Comparison of ENCODE assay signal across 9 mouse cellular contexts in the genomic region with DNA sequence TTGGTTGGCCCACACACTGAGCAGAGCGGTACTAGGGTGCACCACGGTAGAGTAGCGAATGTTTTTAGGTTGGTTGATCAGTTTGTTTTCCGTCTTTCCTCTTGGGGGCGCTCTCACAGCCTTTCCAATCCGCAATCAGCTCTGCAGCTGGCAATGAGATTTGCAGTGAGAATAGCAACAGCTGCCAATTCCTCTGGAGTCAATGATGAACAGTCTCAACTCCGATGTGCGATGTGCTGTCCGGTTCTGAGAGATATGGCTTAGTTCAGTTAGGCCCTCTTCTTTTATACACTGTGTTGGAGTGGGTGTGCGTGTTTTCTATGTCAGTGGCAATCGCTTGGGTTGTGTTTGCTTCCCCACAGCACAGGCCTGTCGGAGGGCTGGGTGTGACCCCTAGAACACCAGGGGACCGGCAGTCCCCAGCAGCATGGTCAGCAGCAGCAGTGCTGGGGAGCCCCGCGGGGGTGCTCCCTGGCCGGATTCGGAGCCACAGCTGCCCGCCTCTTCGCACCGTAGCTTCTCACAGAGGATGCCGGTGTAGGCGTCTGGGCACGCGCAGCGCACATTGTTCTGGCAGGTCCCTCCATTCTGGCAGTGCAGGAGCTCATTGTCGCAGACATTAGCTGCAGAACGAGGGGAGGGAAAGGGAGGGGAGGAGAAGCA.
DNase-seq lines count a peak whose midpoint lies in the region; ATAC-seq and TF ChIP-seq lines count a peak whose summit lies in the region.
"Had no signal": no experiment of that assay in that cellular context is flagged by ENCODE, and none has a peak within 500 bp of the region (broad histone marks: within the 10 kb centered on the region; RNA-seq: fewer than 3 reads in every experiment).

No protein-coding gene starts in this region.

- peak; percentile 1 for DNase-seq in thymus, adult 2 months
- no peak for DNase-seq in thymus, postnatal 25 days
- peak; percentile 80 for DNase-seq in embryonic facial prominence, embryonic 11.5 days (ENCODE audit: low spot score)
- DNase-seq in kidney, postnatal 0 days (ENCODE audit: low spot score), result peak; percentile 44
- peak; percentile 76 for DNase-seq in neural tube, embryonic 11.5 days (ENCODE audit: low spot score)
- peak; percentile 10 for DNase-seq in thymus, postnatal 4 days

- 0 out of 2 replicates have a peak, but pooled peaks cover 2% of the 10 kb centered on the region for H3K4me1 ChIP-seq in thymus, adult 2 months (replicated peaks; ENCODE audit: control insufficient read depth, insufficient read depth, low read length)
- H3K4me1 ChIP-seq in embryonic facial prominence, embryonic 11.5 days (ENCODE audit: control insufficient read depth, insufficient read depth, low read length), result no peaks in the 10 kb centered on the region; the same call in 1 of the 2 replicates
- peaks cover 11% of the 10 kb centered on the region for H3K4me1 ChIP-seq in heart, embryonic 13.5 days
- peaks cover 7% of the 10 kb centered on the region; the same call in 1 of the 2 replicates for H3K4me1 ChIP-seq in kidney, postnatal 0 days (replicated peaks; ENCODE audit: insufficient read depth, low read length)
- H3K4me1 ChIP-seq in limb, embryonic 15.5 days, result peaks cover 18% of the 10 kb centered on the region
- no peaks in the 10 kb centered on the region for H3K4me1 ChIP-seq in neural tube, embryonic 11.5 days (ENCODE audit: control insufficient read depth, insufficient read depth, low read length)

- 14% methylated on average over 27 of the region's 27 CpGs for WGBS in thymus, adult 2 months
- 3% methylated on average over 27 of the region's 27 CpGs for WGBS in embryonic facial prominence, embryonic 11.5 days
- 2% methylated on average over 27 of the region's 27 CpGs for WGBS in heart, embryonic 13.5 days
- 7% methylated on average over 27 of the region's 27 CpGs for WGBS in kidney, postnatal 0 days
- WGBS in limb, embryonic 15.5 days, result 5% methylated on average over 27 of the region's 27 CpGs
- 2% methylated on average over 27 of the region's 27 CpGs for WGBS in neural tube, embryonic 11.5 days

- H3K9me3 ChIP-seq in embryonic facial prominence, embryonic 11.5 days (replicated peaks; ENCODE audit: control insufficient read depth, low read length), result no peaks in the 10 kb centered on the region
- H3K9me3 ChIP-seq in heart, embryonic 13.5 days, result no peaks in the 10 kb centered on the region
- no peaks in the 10 kb centered on the region for H3K9me3 ChIP-seq in kidney, postnatal 0 days (replicated peaks; ENCODE audit: low read length)
- H3K9me3 ChIP-seq in limb, embryonic 15.5 days, result no peaks in the 10 kb centered on the region
- no peaks in the 10 kb centered on the region for H3K9me3 ChIP-seq in neural tube, embryonic 11.5 days (ENCODE audit: control insufficient read depth, low read length)

- H3K4me3 ChIP-seq in thymus, adult 2 months (ENCODE audit: control insufficient read depth, insufficient read depth, low read length), result no peak overlapping the region
- H3K4me3 ChIP-seq in embryonic facial prominence, embryonic 11.5 days (ENCODE audit: low read depth, low read length), result peak overlapping the region; percentile 38
- H3K4me3 ChIP-seq in heart, embryonic 13.5 days, result peak overlapping the region; percentile 56
- H3K4me3 ChIP-seq in kidney, postnatal 0 days (replicated peaks; ENCODE audit: low read depth, low read length), result peak overlapping the region; percentile 34
- H3K4me3 ChIP-seq in limb, embryonic 15.5 days, result peak overlapping the region; percentile 43
- H3K4me3 ChIP-seq in neural tube, embryonic 11.5 days (ENCODE audit: low read depth, low read length), result peak overlapping the region; percentile 32

- H3K27me3 ChIP-seq in thymus, adult 2 months (ENCODE audit: control insufficient read depth, insufficient read depth, low read length), result no peaks in the 10 kb centered on the region
- no peaks in the 10 kb centered on the region for H3K27me3 ChIP-seq in embryonic facial prominence, embryonic 11.5 days (ENCODE audit: control insufficient read depth, insufficient read depth, low read length)
- H3K27me3 ChIP-seq in heart, embryonic 13.5 days (replicated peaks), result 0 out of 2 replicates have a peak, but pooled peaks cover 3% of the 10 kb centered on the region
- no peaks in the 10 kb centered on the region for H3K27me3 ChIP-seq in kidney, postnatal 0 days (ENCODE audit: insufficient read depth, low read length)
- H3K27me3 ChIP-seq in limb, embryonic 15.5 days, result no peaks in the 10 kb centered on the region
- H3K27me3 ChIP-seq in neural tube, embryonic 11.5 days (ENCODE audit: control insufficient read depth, insufficient read depth, low read length), result no peaks in the 10 kb centered on the region

- peak overlapping the region; percentile 53 for H3K9ac ChIP-seq in embryonic facial prominence, embryonic 11.5 days (replicated peaks; ENCODE audit: low read length)
- H3K9ac ChIP-seq in heart, embryonic 13.5 days, result peak overlapping the region; percentile 76
- 0 out of 2 replicates have a peak overlapping the region, but pooled peaks have one; percentile 35 for H3K9ac ChIP-seq in kidney, postnatal 0 days (ENCODE audit: low read depth, low read length)
- peak overlapping the region; percentile 44; the same call in 1 of the 2 replicates for H3K9ac ChIP-seq in limb, embryonic 15.5 days
- H3K9ac ChIP-seq in neural tube, embryonic 11.5 days (ENCODE audit: low read length), result peak overlapping the region; percentile 64

- peak; percentile 91 for ATAC-seq in embryonic facial prominence, embryonic 11.5 days (replicated peaks; ENCODE audit: insufficient number of reproducible peaks, low FRiP score, low TSS enrichment, low read depth)
- no peak for ATAC-seq in heart, embryonic 13.5 days (ENCODE audit: extremely low read depth, insufficient number of reproducible peaks, low FRiP score, low TSS enrichment)
- ATAC-seq in kidney, postnatal 0 days (replicated peaks; ENCODE audit: low FRiP score, low read depth), result peak; percentile 52
- peak; percentile 67; the same call in 1 of the 2 replicates for ATAC-seq in limb, embryonic 15.5 days (ENCODE audit: insufficient number of reproducible peaks, low FRiP score, low TSS enrichment, low read depth)
- ATAC-seq in neural tube, embryonic 11.5 days (ENCODE audit: insufficient read depth, low FRiP score, low TSS enrichment), result peak; percentile 86

- H3K4me2 ChIP-seq in embryonic facial prominence, embryonic 11.5 days (ENCODE audit: low read depth, low read length), result peak overlapping the region; percentile 78
- peak overlapping the region; percentile 88 for H3K4me2 ChIP-seq in heart, embryonic 13.5 days
- H3K4me2 ChIP-seq in kidney, postnatal 0 days (ENCODE audit: low read length), result peak overlapping the region; percentile 77
- peak overlapping the region; percentile 90 for H3K4me2 ChIP-seq in limb, embryonic 15.5 days
- peak overlapping the region; percentile 80 for H3K4me2 ChIP-seq in neural tube, embryonic 11.5 days (ENCODE audit: low read depth)

- TF ChIP-seq POLR2A in thymus, adult 2 months (IDR thresholded peaks at IDR 0.05; ENCODE audit: control insufficient read depth, extremely low read depth, insufficient read depth, low read length, poor library complexity), result no peak

- H3K36me3 ChIP-seq in thymus, adult 2 months (ENCODE audit: control insufficient read depth, insufficient read depth, low read length), result no peaks in the 10 kb centered on the region
- no peaks in the 10 kb centered on the region for H3K36me3 ChIP-seq in embryonic facial prominence, embryonic 11.5 days (replicated peaks; ENCODE audit: control insufficient read depth, insufficient read depth, low read depth, low read length)
- H3K36me3 ChIP-seq in heart, embryonic 13.5 days, result no peaks in the 10 kb centered on the region
- H3K36me3 ChIP-seq in kidney, postnatal 0 days (ENCODE audit: insufficient read depth, low read length), result no peaks in the 10 kb centered on the region
- H3K36me3 ChIP-seq in limb, embryonic 15.5 days, result no peaks in the 10 kb centered on the region
- no peaks in the 10 kb centered on the region for H3K36me3 ChIP-seq in neural tube, embryonic 11.5 days (ENCODE audit: control insufficient read depth, insufficient read depth, low read length)
- H3K36me3 ChIP-seq: G1E had no signal

- H3K27ac ChIP-seq in thymus, adult 2 months (ENCODE audit: control insufficient read depth, insufficient read depth, low read length), result no peak overlapping the region
- no peak overlapping the region for H3K27ac ChIP-seq in embryonic facial prominence, embryonic 11.5 days (replicated peaks; ENCODE audit: low read depth, low read length)
- H3K27ac ChIP-seq in heart, embryonic 13.5 days (replicated peaks), result no peak overlapping the region
- no peak overlapping the region for H3K27ac ChIP-seq in kidney, postnatal 0 days
- no peak overlapping the region for H3K27ac ChIP-seq in limb, embryonic 15.5 days
- H3K27ac ChIP-seq in neural tube, embryonic 11.5 days (ENCODE audit: low read depth, low read length), result peak overlapping the region; percentile 76

- no peak for TF ChIP-seq CTCF in thymus, adult 2 months (IDR thresholded peaks at IDR 0.05; ENCODE audit: borderline replicate concordance, control insufficient read depth, extremely low read depth, insufficient read depth, low read length, poor library complexity)
- TF ChIP-seq CTCF in kidney, postnatal 0 days (IDR thresholded peaks at IDR 0.05; ENCODE audit: low read depth), result peak; percentile 61
